Mouse (Mus musculus) bone marrow macrophage, adult 2 months (primary cell): Measurements from ENCODE around the gene Psd4. TPM values are rescaled to one million over a fixed set of nuclear protein-coding genes. Genes with fewer than 3 reads are reported as not detected.
A peak's percentile ranks its signal among the peaks of the same experiment; 100 is the strongest.

ENCODE experiments used
- H3K27ac ChIP-seq: 2 replicates; pipeline ENCODE4 v1.5.1; 2012; ENCODE audit warnings: low read depth, low read length; ENCODE audit not compliant: insufficient read depth
- H3K4me1 ChIP-seq: 2 replicates; pipeline ENCODE4 v1.6.1; 2012; ENCODE audit warnings: low read length; ENCODE audit not compliant: control insufficient read depth, insufficient read depth
- H3K4me3 ChIP-seq: 2 replicates; pipeline ENCODE4 v1.5.1; 2012; ENCODE audit warnings: mild to moderate bottlenecking, low read length, moderate library complexity; ENCODE audit not compliant: insufficient read depth
- CTCF ChIP-seq: IDR thresholded peaks from 2 replicates; pipeline ENCODE4 v1.5.1; 2012; ENCODE audit warnings: low read depth, mild to moderate bottlenecking, low read length, moderate library complexity
- POLR2A ChIP-seq: IDR thresholded peaks from 2 replicates; pipeline ENCODE4 v1.6.1; 2012; ENCODE audit warnings: mild to moderate bottlenecking, low read depth, low read length, borderline replicate concordance
- polyA plus RNA-seq: library from polyadenylated mRNA; stranded (reverse); fragments of >200 nt; gene quantifications from 2 replicates; pipeline ENCODE4 v1.2.4, GENCODE M21; 2012; ENCODE audit not compliant: missing spikeins, insufficient read depth, insufficient read length

Gene Psd4
- polyA plus RNA-seq, 1 experiment, result 44.5 TPM

- Histone ChIP-seq H3K4me3 (peak overlapping the region; percentile 27), H3K27ac (peak overlapping the region; percentile 20), H3K4me1 (peaks cover 57% of the 10 kb centered on the region)
- TF ChIP-seq CTCF (no peak), POLR2A (no peak)
Observed at GRCm38 (mm10) chr2:24385111-24385961, 18.0 kb downstream of the Psd4 start.

- Histone ChIP-seq H3K27ac (peak overlapping the region; percentile 68), H3K4me1 (peaks cover 57% of the 10 kb centered on the region), H3K4me3 (peak overlapping the region; percentile 66)
- TF ChIP-seq POLR2A (peak; percentile 32; the same call in 1 of the 2 replicates), CTCF (no peak; the same call in 1 of the 2 replicates)
Observed at GRCm38 (mm10) chr2:24386158-24386963, 19.0 kb downstream of the Psd4 start.

- Histone ChIP-seq H3K27ac (peak overlapping the region; percentile 68), H3K4me1 (peaks cover 57% of the 10 kb centered on the region), H3K4me3 (peak overlapping the region; percentile 66)
- TF ChIP-seq POLR2A (no peak), CTCF (no peak)
Observed at GRCm38 (mm10) chr2:24386964-24387320, 19.6 kb downstream of the Psd4 start.

- H3K4me1 ChIP-seq, result peaks cover 58% of the 10 kb centered on the region
- H3K4me3 ChIP-seq, result peak overlapping the region; percentile 66
- H3K27ac ChIP-seq, result peak overlapping the region; percentile 68
- TF ChIP-seq POLR2A (no peak), CTCF (no peak)
Observed at GRCm38 (mm10) chr2:24387361-24388283, 20.2 kb downstream of the Psd4 start.

GRCm38 (mm10) chr2:24393251-24393650 lies 25.9 kb downstream of the Psd4 start:
- H3K4me1 ChIP-seq, result peaks cover 17% of the 10 kb centered on the region
- H3K27ac ChIP-seq, result no peak overlapping the region
- no peak for TF ChIP-seq CTCF
- TF ChIP-seq POLR2A, result no peak

GRCm38 (mm10) chr2:24397115-24397514 lies 29.7 kb downstream of the Psd4 start:
- H3K4me3 ChIP-seq, result no peak overlapping the region
- H3K27ac ChIP-seq, result no peak overlapping the region
- peaks cover 7% of the 10 kb centered on the region for H3K4me1 ChIP-seq
- TF ChIP-seq POLR2A, result no peak
- no peak for TF ChIP-seq CTCF

More at GRCm38 (mm10) chr2:24393251-24393650, 25.9 kb downstream of the Psd4 start:
- H3K4me3 ChIP-seq, result no peak overlapping the region

GRCm38 (mm10) chr2:24400711-24401110 lies 33.3 kb downstream of the Psd4 start:
- TF ChIP-seq CTCF (no peak), POLR2A (no peak)
- Histone ChIP-seq H3K4me3 (no peak overlapping the region), H3K4me1 (no peaks in the 10 kb centered on the region), H3K27ac (no peak overlapping the region)

GRCm38 (mm10) chr2:24405345-24406012 lies 38.1 kb downstream of the Psd4 start:
- H3K4me1 ChIP-seq, result no peaks in the 10 kb centered on the region
- no peak overlapping the region for H3K27ac ChIP-seq
- TF ChIP-seq POLR2A, result no peak
- TF ChIP-seq CTCF, result peak; percentile 49; the same call in 1 of the 2 replicates
- H3K4me3 ChIP-seq, result no peak overlapping the region
